Mouse (Mus musculus) macrophage (primary cell): ENCODE measurements around the gene Ccdc14. TPM values are rescaled to one million over a fixed set of nuclear protein-coding genes. Genes with fewer than 3 reads are reported as not detected.

Source experiments
- polyA plus RNA-seq: library from polyadenylated mRNA; stranded (reverse); fragments of 250-400 nt; gene quantifications from 3 replicates; pipeline ENCODE4 v1.2.4, GENCODE M21; 2018; ENCODE audit warnings: inconsistent platforms

The Ccdc14 gene
- polyA plus RNA-seq, 1 experiment from 2014 or later = 1.2 TPM

Other genes with a start within 250 kb of the Ccdc14 start
- 0.06 to 0.32 TPM (median 0.31 TPM) in 3 replicates for gene Kalrn, start 117.1 kb upstream of the Ccdc14 start, polyA plus RNA-seq
- not detected in 3 replicates for gene Ropn1, start 40.7 kb upstream of the Ccdc14 start, polyA plus RNA-seq
- 0.12 to 0.38 TPM (median 0.22 TPM) in 3 replicates for gene Mylk, start 54.6 kb downstream of the Ccdc14 start, polyA plus RNA-seq